Mouse (Mus musculus) lung, postnatal 0 days (tissue): ENCODE measurements around the gene Rps10.

Source experiments
- CTCF ChIP-seq: IDR thresholded peaks from 2 replicates; pipeline ENCODE4 v1.5.1; 2016; ENCODE audit warnings: antibody characterized with exemption, mild to moderate bottlenecking
- EP300 ChIP-seq: IDR thresholded peaks from 2 replicates; pipeline ENCODE4 v1.6.1; 2016; ENCODE audit warnings: antibody characterized with exemption, mild to moderate bottlenecking, control low read depth

DNA sequence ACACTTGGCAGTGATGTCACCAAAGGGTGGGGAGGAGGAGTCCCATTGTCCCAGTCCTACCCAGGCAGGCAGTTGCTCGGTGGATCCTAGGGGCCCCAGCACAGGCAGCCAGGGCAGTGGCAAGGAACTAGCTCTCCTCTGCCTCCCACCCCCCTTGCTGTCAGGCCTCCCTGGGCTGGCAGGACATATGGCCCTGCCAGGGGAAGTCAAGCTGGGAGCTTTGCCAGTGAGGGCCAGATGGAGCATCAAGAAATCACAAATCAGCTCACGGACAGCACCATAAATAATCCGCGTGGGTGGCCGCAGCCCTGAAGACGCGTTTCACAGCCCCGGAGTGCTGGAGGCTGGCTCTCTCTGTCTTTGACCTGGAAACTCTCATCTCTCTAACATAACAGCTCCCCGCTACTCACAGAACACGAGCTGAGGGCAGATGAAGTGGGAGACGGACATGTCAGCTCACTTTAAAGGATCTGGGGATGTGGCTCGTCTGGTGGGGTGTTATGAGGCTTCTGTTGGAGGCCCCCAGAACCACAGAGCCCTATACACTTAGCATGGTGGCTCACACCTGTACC lies 6.1 kb upstream of the Rps10 start:
- TF ChIP-seq CTCF (no peak), EP300 (no peak)
